Comparison of ENCODE assay signal across 8 mouse cellular contexts in genomic region chr1:93512351-93512690, GRCm38 (mm10). TPM values are rescaled to one million over a fixed set of nuclear protein-coding genes. Genes with fewer than 3 reads are reported as not detected.
DNase-seq lines count a peak whose midpoint lies in the region; ATAC-seq and TF ChIP-seq lines count a peak whose summit lies in the region.

No protein-coding gene starts in this region.

- intact Hi-C loops in heart, postnatal 36 days (cut with DNase I): loop anchor here (5.0 to 10.0 kb wide), 4 partner anchors 120 to 292 kb away; partner anchors contain the start of genes Dtymk, Ing5, Pask and Ppp1r7

- in situ Hi-C loops in ES-E14 (cut with MboI; ENCODE audit: low sequenced_read_pairs in 2 of 2, unreplicated experiment in 2 of 2): no loop called here

- H3K4me1 ChIP-seq in heart, embryonic 10.5 days: peaks cover 21% of the 10 kb centered on the region
- H3K4me1 ChIP-seq in ES-E14 (ENCODE audit: control insufficient read depth in 2 of 2, insufficient read depth in 2 of 2, low read length in 2 of 2, poor library complexity in 1 of 2): 0 out of 4 replicates have a peak, but pooled peaks cover 0 to 2% of the 10 kb centered on the region in 2 experiments
- H3K4me1 ChIP-seq in megakaryocyte, embryonic 14.5 days: peaks cover 16% of the 10 kb centered on the region

- H3K9me3 ChIP-seq in heart, embryonic 10.5 days: no peaks in the 10 kb centered on the region
- no peaks in the 10 kb centered on the region for H3K9me3 ChIP-seq in ES-E14 (ENCODE audit: control insufficient read depth, insufficient read depth, low read depth, low read length)
- peaks cover 6% of the 10 kb centered on the region; the same call in 1 of the 2 replicates for H3K9me3 ChIP-seq in megakaryocyte, embryonic 14.5 days

- ATAC-seq in activated CD4-positive, CD25-positive, alpha-beta regulatory T cell, adult 4 months: no peak

- peak overlapping the region; percentile 89 for H3K4me3 ChIP-seq in heart, embryonic 10.5 days
- peak overlapping the region; percentile 75 to 96 for H3K4me3 ChIP-seq in ES-E14 (ENCODE audit: insufficient read depth in 1 of 2, low read depth in 1 of 2, low read length in 2 of 2, poor library complexity in 1 of 2, severe bottlenecking in 1 of 2)
- H3K4me3 ChIP-seq in megakaryocyte, embryonic 14.5 days (replicated peaks): peak overlapping the region; percentile 94

- H3K36me3 ChIP-seq in heart, embryonic 10.5 days: peaks cover 23% of the 10 kb centered on the region
- peaks cover 8% of the 10 kb centered on the region for H3K36me3 ChIP-seq in ES-E14 (ENCODE audit: control insufficient read depth, insufficient read depth, low read length, poor library complexity, severe bottlenecking)
- peaks cover 32% of the 10 kb centered on the region for H3K36me3 ChIP-seq in megakaryocyte, embryonic 14.5 days (replicated peaks; ENCODE audit: low read length)

- H3K27ac ChIP-seq in heart, embryonic 10.5 days: peak overlapping the region; percentile 93
- H3K27ac ChIP-seq in ES-E14 (ENCODE audit: insufficient read depth, low read depth, low read length, poor library complexity, severe bottlenecking): peak overlapping the region; percentile 44; the same call in 1 of the 2 replicates

- peak overlapping the region; percentile 84 for H3K9ac ChIP-seq in ES-E14 (ENCODE audit: insufficient read depth, low read depth, low read length, poor library complexity, severe bottlenecking)

- H3K27me3 ChIP-seq in heart, embryonic 10.5 days (ENCODE audit: insufficient read depth, poor library complexity, severe bottlenecking): no peaks in the 10 kb centered on the region
- peaks cover 11% of the 10 kb centered on the region for H3K27me3 ChIP-seq in megakaryocyte, embryonic 14.5 days (replicated peaks)

- WGBS in heart, embryonic 10.5 days: 2% methylated on average over 15 of the region's 15 CpGs

- peak; percentile 88 for DNase-seq in heart, embryonic 10.5 days (ENCODE audit: low spot score)
- no peak for DNase-seq in heart, postnatal 36 days
- DNase-seq in ES-E14 (ENCODE audit: low read depth, low spot score): no peak
- DNase-seq in forelimb bud, embryonic 11.5 days (ENCODE audit: low read depth, low spot score): peak; percentile 40
- no peak for DNase-seq in right cerebral cortex, adult 2 months (ENCODE audit: low spot score in 2 of 2)
- DNase-seq in layer of hippocampus, postnatal 14 days (ENCODE audit: low spot score in 2 of 2): no peak

TF ChIP-seq in ES-E14, 5 proteins besides CTCF, POLR2A, EP300 and RAD21:
- no peak for TF ChIP-seq HCFC1 (IDR thresholded peaks at IDR 0.05; ENCODE audit: borderline replicate concordance, insufficient read depth, low read length)
- no peak for TF ChIP-seq ZC3H11A (IDR thresholded peaks at IDR 0.05; ENCODE audit: borderline replicate concordance, low read depth, low read length)
- no peak for TF ChIP-seq CHD2 (IDR thresholded peaks at IDR 0.05; ENCODE audit: low read depth, low read length)
- TF ChIP-seq ZNF384 (IDR thresholded peaks at IDR 0.05; ENCODE audit: low read depth, low read length): no peak
- TF ChIP-seq MAFK (IDR thresholded peaks at IDR 0.05; ENCODE audit: insufficient read depth, low read depth, low read length): no peak

RNA-seq across cellular contexts. Expression of gene Farp2, which starts 0.4 kb away (rescaled TPM):
- 4.1 and 4.6 TPM in 2 replicates for polyA plus RNA-seq in heart, embryonic 10.5 days (2016; fragmentation: Nextera tagmentation; extraction: Ambion mirVana)
- 10 to 100 TPM; 19.5 to 20.2 TPM for total RNA-seq in heart, postnatal 36 days (2021)
- total RNA-seq in ES-E14 (2012; rRNA removed): 2.5 and 2.8 TPM in 2 replicates
- not detected in 2 replicates for polyA plus RNA-seq in megakaryocyte, embryonic 14.5 days (2012; ENCODE audit: insufficient read depth, low replicate concordance)
- under 1 TPM; 0.61 to 0.76 TPM for polyA plus RNA-seq in activated CD4-positive, CD25-positive, alpha-beta regulatory T cell, adult 4 months (2017; shearing (Covaris generic))
- total RNA-seq in layer of hippocampus, postnatal 14 days (2021): 10 to 100 TPM; 14.3 to 14.6 TPM

RNA-seq across cellular contexts. Expression of gene Hdlbp, which starts 33.7 kb away (rescaled TPM):
- 141 and 168 TPM in 2 replicates for polyA plus RNA-seq in heart, embryonic 10.5 days (2016; fragmentation: Nextera tagmentation; extraction: Ambion mirVana)
- 100 to 1,000 TPM; 568 to 579 TPM for total RNA-seq in heart, postnatal 36 days (2021)
- total RNA-seq in ES-E14 (2012; rRNA removed): 85.7 and 147 TPM in 2 replicates
- 30.3 and 34.3 TPM in 2 replicates for polyA plus RNA-seq in megakaryocyte, embryonic 14.5 days (2012; ENCODE audit: insufficient read depth, low replicate concordance)
- polyA plus RNA-seq in activated CD4-positive, CD25-positive, alpha-beta regulatory T cell, adult 4 months (2017; shearing (Covaris generic)): 10 to 100 TPM; 44.1 to 58.8 TPM
- 100 to 1,000 TPM; 146 to 155 TPM for total RNA-seq in layer of hippocampus, postnatal 14 days (2021)

Comparison
In these comparisons a context has a peak if more than half of its experiments do, and no peak if none do; other contexts are left out.
1. DNase-seq: peak in heart, embryonic 10.5 days (single experiment) and forelimb bud, embryonic 11.5 days (single experiment); none in heart, postnatal 36 days (0 of 2), ES-E14 (single experiment), right cerebral cortex, adult 2 months (0 of 2) and layer of hippocampus, postnatal 14 days (0 of 2).
2. Peak in every context shown above with its lines, with median percentiles within 50 percentile points of each other: H3K4me3 ChIP-seq.